ENCODE assay signal across 10 mouse cellular contexts in genomic region chr6:53760651-53761058, GRCm38 (mm10). TPM values are rescaled to one million over a fixed set of nuclear protein-coding genes. Genes with fewer than 3 reads are reported as not detected.
A peak's percentile ranks its signal among the peaks of the same experiment; 100 is the strongest.
DNase-seq lines count a peak whose midpoint lies in the region; ATAC-seq lines count a peak whose summit lies in the region.
"Had no signal": no experiment of that assay in that cellular context is flagged by ENCODE, and none has a peak within 500 bp of the region (broad histone marks: within the 10 kb centered on the region; RNA-seq: fewer than 3 reads in every experiment).

No protein-coding gene starts in this region.

- peaks cover 18% of the 10 kb centered on the region for H3K4me1 ChIP-seq in forebrain, embryonic 13.5 days
- peaks cover 18% of the 10 kb centered on the region for H3K4me1 ChIP-seq in midbrain, embryonic 10.5 days

- peak; percentile 68 for DNase-seq in 3T3-L1 (ENCODE audit: low read depth, low spot score)
- DNase-seq in adrenal gland, adult 2 months, result peak; percentile 77
- DNase-seq in kidney, adult 18-20 months, result peak; percentile 25
- DNase-seq in midbrain, embryonic 10.5 days (ENCODE audit: low spot score), result peak; percentile 59
- no peak for DNase-seq in left cerebral cortex, adult 18-20 months (ENCODE audit: low spot score in 2 of 2)
- DNase-seq in right cerebral cortex, postnatal 25 days, result no peak

- no peaks in the 10 kb centered on the region; the same call in 1 of the 2 replicates for H3K9me3 ChIP-seq in forebrain, embryonic 13.5 days (replicated peaks)
- no peaks in the 10 kb centered on the region; the same call in none of the 2 replicates for H3K9me3 ChIP-seq in midbrain, embryonic 10.5 days (replicated peaks)
- H3K9me3 ChIP-seq: heart, embryonic 15.5 days had no signal

- H3K36me3 ChIP-seq in forebrain, embryonic 13.5 days (ENCODE audit: poor library complexity, severe bottlenecking), result no peaks in the 10 kb centered on the region
- no peaks in the 10 kb centered on the region for H3K36me3 ChIP-seq in midbrain, embryonic 10.5 days
- H3K36me3 ChIP-seq: heart, embryonic 15.5 days had no signal

- no peak overlapping the region for H3K4me3 ChIP-seq in forebrain, embryonic 13.5 days
- no peak overlapping the region for H3K4me3 ChIP-seq in midbrain, embryonic 10.5 days
- H3K4me3 ChIP-seq: heart, embryonic 15.5 days had no signal

- no peaks in the 10 kb centered on the region for H3K27me3 ChIP-seq in forebrain, embryonic 13.5 days
- peaks cover 20% of the 10 kb centered on the region for H3K27me3 ChIP-seq in midbrain, embryonic 10.5 days (ENCODE audit: low read depth, poor library complexity, severe bottlenecking)
- H3K27me3 ChIP-seq: heart, embryonic 15.5 days had no signal

- no peak overlapping the region for H3K9ac ChIP-seq in forebrain, embryonic 13.5 days
- H3K9ac ChIP-seq: heart, embryonic 15.5 days had no signal

- H3K4me2 ChIP-seq in forebrain, embryonic 13.5 days, result no peak overlapping the region
- H3K4me2 ChIP-seq: heart, embryonic 15.5 days had no signal

- no peak for ATAC-seq in forebrain, embryonic 13.5 days
- no peak for ATAC-seq in frontal cortex, adult (ENCODE audit: low TSS enrichment)

- H3K27ac ChIP-seq in forebrain, embryonic 13.5 days, result peak overlapping the region; percentile 48; the same call in 1 of the 2 replicates
- peak overlapping the region; percentile 77 for H3K27ac ChIP-seq in midbrain, embryonic 10.5 days (replicated peaks)
- H3K27ac ChIP-seq: heart, embryonic 15.5 days had no signal

- 4% methylated on average over 6 of the region's 6 CpGs for WGBS in forebrain, embryonic 13.5 days
- WGBS in midbrain, embryonic 10.5 days, result 11% methylated on average over 6 of the region's 6 CpGs

RNA-seq across cellular contexts. Expression of gene Tril, which starts 60.0 kb away (rescaled TPM):
- 1 to 10 TPM; 5.9 to 8.8 TPM for total RNA-seq in adrenal gland, adult 2 months (2021)
- 13.9 and 17.4 TPM in 2 replicates for polyA plus RNA-seq in adrenal gland, adult 2 months (2012; rRNA removed)
- 5.6 and 6.3 TPM in 2 replicates for polyA plus RNA-seq in forebrain, embryonic 13.5 days (2015; fragmentation: Nextera tagmentation; extraction: Ambion mirVana)
- 32.7 and 35.2 TPM in 2 replicates for polyA plus RNA-seq in midbrain, embryonic 10.5 days (2016; fragmentation: Nextera tagmentation; extraction: Ambion mirVana)
- total RNA-seq in left cerebral cortex, adult 18-20 months (2021), result 10 to 100 TPM; 33.0 to 33.6 TPM
- total RNA-seq: neutrophil, adult 5-6 weeks had no signal

Comparison
In these comparisons a context has a peak if more than half of its experiments do, and no peak if none do; other contexts are left out.
1. DNase-seq: peak in 3T3-L1 (single experiment), adrenal gland, adult 2 months (single experiment), kidney, adult 18-20 months (single experiment) and midbrain, embryonic 10.5 days (single experiment); none in left cerebral cortex, adult 18-20 months (0 of 2) and right cerebral cortex, postnatal 25 days (single experiment).